Mouse (Mus musculus): Measurements from ENCODE around the gene Grm6. TPM values are rescaled to one million over a fixed set of nuclear protein-coding genes. Genes with fewer than 3 reads are reported as not detected.

Grm6 gene
- not detected for polyA plus RNA-seq (2014; fragmentation: Illumina TruSeq; extraction: RNeasy Lipid Tissue Mini Kit (QIAGEN cat#74804); ENCODE audit: low read depth, low replicate concordance)

GRCm38 (mm10) chr11:50850177-50850735, at the start of gene Grm6:
TSS of gene Grm6 (plus strand) at chr11:50850685.

GRCm38 (mm10) chr11:50827010-50827953, 23.2 kb upstream of the Grm6 start, which contains the start of gene Zfp354c:
TSS of gene Zfp354c (minus strand) at chr11:50827724.

GRCm38 (mm10) chr11:50841023-50841735, 9.3 kb upstream of the Grm6 start, which contains the start of gene Zfp879:
TSS of gene Zfp879 (minus strand) at chr11:50841552.

GRCm38 (mm10) chr11:50887390-50888128, 37.1 kb downstream of the Grm6 start, which contains the start of gene Zfp454:
TSS of gene Zfp454 (minus strand) at chr11:50887651.

Other genes with a start within 250 kb of the Grm6 start
- 28.6 TPM for gene Adamts2, start 248.6 kb upstream of the Grm6 start, polyA plus RNA-seq (2014; fragmentation: Illumina TruSeq; extraction: RNeasy Lipid Tissue Mini Kit (QIAGEN cat#74804); ENCODE audit: low read depth, low replicate concordance)
- 3.2 TPM for gene Zfp354c, start 23.0 kb upstream of the Grm6 start, polyA plus RNA-seq (2014; fragmentation: Illumina TruSeq; extraction: RNeasy Lipid Tissue Mini Kit (QIAGEN cat#74804); ENCODE audit: low read depth, low replicate concordance)
- 0.88 TPM for gene Zfp879, start 9.1 kb upstream of the Grm6 start, polyA plus RNA-seq (2014; fragmentation: Illumina TruSeq; extraction: RNeasy Lipid Tissue Mini Kit (QIAGEN cat#74804); ENCODE audit: low read depth, low replicate concordance)
- gene Zfp454, start 37.0 kb downstream of the Grm6 start, polyA plus RNA-seq (2014; fragmentation: Illumina TruSeq; extraction: RNeasy Lipid Tissue Mini Kit (QIAGEN cat#74804); ENCODE audit: low read depth, low replicate concordance) = 1.6 TPM
- gene Zfp2, start 65.5 kb downstream of the Grm6 start, polyA plus RNA-seq (2014; fragmentation: Illumina TruSeq; extraction: RNeasy Lipid Tissue Mini Kit (QIAGEN cat#74804); ENCODE audit: low read depth, low replicate concordance) = 8.2 TPM
- gene Zfp354b, start 80.9 kb downstream of the Grm6 start, polyA plus RNA-seq (2014; fragmentation: Illumina TruSeq; extraction: RNeasy Lipid Tissue Mini Kit (QIAGEN cat#74804); ENCODE audit: low read depth, low replicate concordance) = 2.2 TPM
- 1.5 TPM for gene 4933414I15Rik, start 93.1 kb downstream of the Grm6 start, polyA plus RNA-seq (2014; fragmentation: Illumina TruSeq; extraction: RNeasy Lipid Tissue Mini Kit (QIAGEN cat#74804); ENCODE audit: low read depth, low replicate concordance)
- gene Prop1, start 103.1 kb downstream of the Grm6 start, polyA plus RNA-seq (2014; fragmentation: Illumina TruSeq; extraction: RNeasy Lipid Tissue Mini Kit (QIAGEN cat#74804); ENCODE audit: low read depth, low replicate concordance) = not detected
- not detected for gene Olfr1378, start 115.8 kb downstream of the Grm6 start, polyA plus RNA-seq (2014; fragmentation: Illumina TruSeq; extraction: RNeasy Lipid Tissue Mini Kit (QIAGEN cat#74804); ENCODE audit: low read depth, low replicate concordance)
- gene Olfr1377, start 131.3 kb downstream of the Grm6 start, polyA plus RNA-seq (2014; fragmentation: Illumina TruSeq; extraction: RNeasy Lipid Tissue Mini Kit (QIAGEN cat#74804); ENCODE audit: low read depth, low replicate concordance) = not detected
- gene Olfr51, start 152.9 kb downstream of the Grm6 start, polyA plus RNA-seq (2014; fragmentation: Illumina TruSeq; extraction: RNeasy Lipid Tissue Mini Kit (QIAGEN cat#74804); ENCODE audit: low read depth, low replicate concordance) = not detected
- gene Olfr54, start 163.6 kb downstream of the Grm6 start, polyA plus RNA-seq (2014; fragmentation: Illumina TruSeq; extraction: RNeasy Lipid Tissue Mini Kit (QIAGEN cat#74804); ENCODE audit: low read depth, low replicate concordance) = not detected
- not detected for gene Olfr1375, start 197.4 kb downstream of the Grm6 start, polyA plus RNA-seq (2014; fragmentation: Illumina TruSeq; extraction: RNeasy Lipid Tissue Mini Kit (QIAGEN cat#74804); ENCODE audit: low read depth, low replicate concordance)
- gene Zfp354a, start 208.6 kb downstream of the Grm6 start, polyA plus RNA-seq (2014; fragmentation: Illumina TruSeq; extraction: RNeasy Lipid Tissue Mini Kit (QIAGEN cat#74804); ENCODE audit: low read depth, low replicate concordance) = 3.1 TPM